Mouse (Mus musculus) c-Kit-positive CD71-positive TER-119-positive erythroid progenitor cells, embryonic 14.5 days (primary cell): ENCODE results near the gene Mindy4.
A peak's percentile ranks its signal among the peaks of the same experiment; 100 is the strongest.

Experiments used
- DNase-seq: peaks from one replicate; pipeline ENCODE4 v3.0.0-alpha.2; 2013; ENCODE audit warnings: low spot score

Gene Mindy4

GRCm38 (mm10) chr6:55310179-55310578 is 107.0 kb downstream of the Mindy4 start:
- no peak for DNase-seq

DNA sequence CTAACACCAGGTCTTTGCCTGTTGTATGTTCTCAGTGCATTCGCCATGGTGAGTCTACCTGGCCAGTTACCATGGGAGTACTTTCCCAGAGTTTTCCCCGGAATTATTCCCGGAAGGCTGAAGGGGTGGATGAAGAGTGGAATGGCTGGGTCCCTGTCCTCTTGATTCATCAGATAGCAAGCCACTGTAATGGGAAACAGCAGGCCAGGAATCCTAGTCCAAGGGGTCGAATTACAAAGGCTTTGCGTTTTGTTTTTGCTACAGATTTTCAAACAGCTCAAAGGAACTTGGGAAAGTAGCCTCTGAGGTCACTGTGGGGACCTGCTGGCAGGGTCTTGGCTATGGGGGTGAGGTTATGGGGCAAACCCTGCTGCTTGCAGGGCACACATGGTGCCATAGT is 108.8 kb downstream of the Mindy4 start:
- no peak for DNase-seq

DNA sequence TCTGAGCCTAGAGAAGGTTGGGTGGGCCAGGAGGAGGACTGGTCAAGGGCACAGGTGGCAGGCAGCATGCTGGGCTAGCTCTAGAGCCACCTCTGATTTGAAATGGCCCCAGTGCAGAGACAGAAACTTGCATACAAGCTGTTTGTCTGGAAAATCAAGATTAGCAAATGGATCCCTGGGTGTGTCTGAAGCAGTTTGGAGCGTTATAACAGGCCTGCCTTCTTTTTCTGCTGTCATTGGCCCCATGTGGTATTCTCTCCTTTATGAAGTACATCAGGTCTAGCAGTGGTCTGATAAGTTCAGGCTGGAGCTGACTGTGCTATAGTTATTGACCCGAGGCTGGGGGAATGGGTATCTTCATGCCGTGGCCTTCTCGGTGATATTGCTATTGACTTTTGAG is 110.7 kb downstream of the Mindy4 start:
- peak; percentile 40 for DNase-seq

GRCm38 (mm10) chr6:55314628-55315027 is 111.4 kb downstream of the Mindy4 start:
- no peak for DNase-seq

- no peak for DNase-seq
Measured at GRCm38 (mm10) chr6:55318597-55318996, 115.4 kb downstream of the Mindy4 start.

DNA sequence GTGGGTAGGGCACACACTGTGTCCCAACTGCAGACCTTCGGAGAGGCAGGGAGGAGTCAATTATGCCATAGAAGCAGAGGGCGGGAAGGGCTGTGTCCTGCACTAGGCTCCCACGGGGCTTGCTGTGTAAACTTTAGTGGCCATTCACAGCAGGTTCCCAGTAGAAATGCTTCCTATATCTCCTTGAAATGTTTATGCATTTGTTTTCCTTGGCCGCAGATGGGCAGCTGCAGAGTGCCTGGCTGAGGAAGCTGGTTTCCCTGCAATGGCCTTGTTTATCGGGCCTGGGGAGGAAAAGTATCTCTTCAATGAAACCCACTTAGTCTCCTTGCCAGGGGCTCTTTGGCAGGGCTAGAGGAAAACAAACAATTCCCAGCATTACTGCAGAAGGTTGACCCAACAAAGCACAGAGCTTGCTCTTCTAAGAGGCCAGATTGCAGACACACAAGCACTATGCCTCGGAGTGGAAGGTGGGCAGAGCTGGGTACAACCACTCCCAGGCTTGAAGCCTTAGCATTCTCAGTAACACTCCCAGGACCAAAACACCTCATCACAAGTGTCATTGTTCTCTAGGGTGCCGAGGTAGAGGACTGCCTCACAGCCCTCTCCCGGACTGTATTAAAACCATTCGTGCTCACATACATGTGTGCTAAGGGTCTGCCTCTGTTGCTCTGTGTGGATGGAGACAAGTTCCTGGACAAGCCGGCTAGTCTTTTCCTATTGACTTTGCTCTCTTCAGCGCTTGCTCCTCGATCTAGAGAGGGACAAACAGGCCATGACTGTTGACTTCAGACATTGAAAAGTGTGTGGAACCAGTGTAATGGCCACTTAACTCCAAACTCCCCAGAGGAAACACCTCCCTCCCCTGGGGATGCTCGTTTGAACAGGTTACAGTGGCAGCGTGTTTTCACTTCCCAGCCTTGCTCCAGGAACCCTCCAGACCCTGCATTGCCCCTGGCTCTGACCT is 116.7 kb downstream of the Mindy4 start:
- DNase-seq, result no peak

DNA sequence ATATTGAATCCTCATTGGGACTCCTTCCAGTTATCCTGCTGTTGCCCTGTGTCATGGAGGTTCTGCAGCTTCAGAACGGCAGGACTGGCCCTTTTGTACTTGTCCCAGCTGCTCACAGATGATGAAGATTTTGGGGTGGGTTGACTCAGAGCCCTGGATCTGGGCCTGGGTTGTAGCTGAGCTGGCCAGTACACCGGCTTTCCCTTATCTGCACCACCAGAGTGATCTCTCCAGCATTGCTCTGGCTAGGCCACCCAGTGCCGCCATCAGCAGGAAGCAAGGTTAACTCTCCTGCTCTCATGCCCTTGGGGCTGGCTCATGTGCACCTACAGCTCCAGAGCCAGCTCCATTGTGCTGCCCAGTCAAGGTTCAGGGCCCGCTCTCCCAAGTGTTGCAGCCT is 117.7 kb downstream of the Mindy4 start:
- no peak for DNase-seq

DNA sequence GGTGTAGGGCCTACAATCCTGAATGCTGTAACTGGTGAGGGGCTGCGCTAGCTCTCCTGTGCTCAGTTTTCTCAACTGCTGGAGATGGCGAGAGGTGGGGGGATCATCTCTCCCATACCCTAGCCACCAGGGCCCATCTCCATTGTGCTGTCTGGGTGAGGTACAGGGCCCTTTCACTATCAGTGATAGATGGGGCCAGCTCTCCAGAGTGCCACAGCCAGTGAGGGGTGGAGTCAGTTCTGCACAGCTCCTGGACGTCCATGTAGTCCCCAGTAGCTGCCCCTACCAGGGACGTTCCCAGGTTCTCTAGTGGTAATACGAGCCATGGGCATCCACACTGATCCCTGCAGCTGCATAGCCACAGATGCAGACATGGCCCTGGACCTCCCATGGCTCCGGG is 118.3 kb downstream of the Mindy4 start:
- DNase-seq, result no peak

GRCm38 (mm10) chr6:55322980-55323379 is 119.8 kb downstream of the Mindy4 start:
- no peak for DNase-seq

DNA sequence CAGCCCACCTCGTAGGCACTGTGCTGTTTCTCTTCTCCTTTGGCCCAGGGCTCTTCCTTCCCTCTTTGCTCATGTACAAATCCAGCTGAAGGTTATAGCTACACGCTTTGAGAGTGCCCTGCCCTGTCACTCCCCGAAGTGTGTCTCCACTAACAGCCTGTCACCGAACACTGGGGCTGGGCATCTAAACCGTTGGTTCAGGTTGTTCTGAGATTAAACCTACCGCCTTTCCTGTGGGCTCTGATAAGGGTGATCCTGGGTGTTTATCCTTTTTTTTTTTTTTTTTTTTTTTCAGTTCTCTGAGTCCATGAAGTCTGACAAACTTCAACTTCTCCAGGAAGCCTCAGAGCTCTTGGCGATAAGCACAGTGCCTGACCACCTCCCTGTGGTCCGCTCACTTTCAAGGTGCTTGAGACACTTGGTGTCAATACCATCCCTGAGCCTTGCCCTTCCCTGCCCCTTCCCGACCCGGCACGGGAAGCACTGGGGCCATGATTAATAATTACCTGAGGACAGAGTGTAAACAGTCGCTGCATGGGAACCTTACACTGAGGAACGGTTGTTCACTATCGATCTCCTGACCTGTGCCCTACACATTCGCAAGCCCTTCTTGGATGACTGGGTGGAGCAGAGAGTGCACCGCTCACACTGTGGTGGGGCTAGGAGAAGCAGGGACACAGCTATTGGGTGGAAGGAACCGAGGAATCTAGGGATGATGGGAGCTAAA is 120.9 kb downstream of the Mindy4 start:
- peak; percentile 87 for DNase-seq

- no peak for DNase-seq
Measured at GRCm38 (mm10) chr6:55324785-55325184, 121.6 kb downstream of the Mindy4 start.

GRCm38 (mm10) chr6:55326299-55326698 is 123.1 kb downstream of the Mindy4 start:
- DNase-seq, result no peak

DNA sequence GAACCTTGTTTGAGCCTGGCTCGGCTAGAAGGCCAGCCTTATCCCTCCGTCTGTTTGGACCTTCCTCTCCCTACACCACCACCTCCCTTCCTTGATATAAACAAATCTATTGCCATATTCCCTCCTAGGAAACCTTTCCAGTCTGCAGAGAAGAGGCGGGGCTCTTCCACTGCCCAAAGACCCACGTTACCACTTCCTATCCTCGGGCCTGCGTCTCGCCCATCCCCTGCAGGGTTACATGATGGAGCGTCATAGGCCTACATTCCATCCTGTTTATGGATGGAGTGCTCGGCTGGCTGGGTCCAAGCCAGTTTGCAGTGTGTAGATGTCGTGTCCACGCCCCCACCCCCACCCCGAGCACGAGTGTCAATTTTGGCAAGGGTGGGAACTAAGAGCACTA is 124.1 kb downstream of the Mindy4 start:
- no peak for DNase-seq

DNA sequence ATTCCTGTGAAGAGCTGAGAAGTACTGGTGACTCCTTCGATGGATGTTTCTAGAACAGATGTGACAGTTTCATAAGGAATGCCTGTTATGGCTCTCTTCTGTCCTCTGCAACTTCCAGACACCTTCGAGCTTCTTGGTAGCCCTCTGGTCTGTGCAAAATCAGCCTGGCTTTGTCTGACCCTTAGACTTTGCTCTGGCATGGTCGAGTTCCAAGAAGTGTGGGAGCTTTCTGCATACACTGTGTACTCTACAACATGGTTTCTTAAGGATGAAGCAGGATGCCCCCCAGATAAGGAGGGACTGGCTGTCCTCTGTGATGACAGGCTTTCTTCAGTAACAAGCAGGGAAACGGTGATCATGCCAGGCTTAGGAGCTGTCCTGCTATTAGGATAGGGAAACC is 125.0 kb downstream of the Mindy4 start:
- DNase-seq, result no peak

DNA sequence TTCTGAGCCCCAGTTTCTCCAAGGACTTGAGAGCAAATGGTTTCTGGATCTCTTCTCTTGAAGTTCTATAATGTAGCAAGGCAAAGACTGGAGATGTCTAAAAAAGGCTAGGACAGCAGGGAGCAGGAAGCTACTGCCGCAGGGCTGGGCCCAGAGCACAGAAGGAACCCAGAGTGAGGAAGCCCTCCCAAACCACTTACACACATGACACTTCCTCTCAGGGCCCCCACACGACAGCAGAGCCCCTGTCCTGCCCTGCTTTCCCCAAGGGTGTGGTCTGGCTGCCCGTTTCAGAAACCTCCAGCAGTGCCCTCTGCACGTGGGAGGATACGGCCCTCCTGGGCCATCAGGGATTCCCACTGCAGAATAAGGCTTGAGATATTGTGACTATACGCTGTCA is 128.1 kb downstream of the Mindy4 start:
- DNase-seq, result no peak

DNA sequence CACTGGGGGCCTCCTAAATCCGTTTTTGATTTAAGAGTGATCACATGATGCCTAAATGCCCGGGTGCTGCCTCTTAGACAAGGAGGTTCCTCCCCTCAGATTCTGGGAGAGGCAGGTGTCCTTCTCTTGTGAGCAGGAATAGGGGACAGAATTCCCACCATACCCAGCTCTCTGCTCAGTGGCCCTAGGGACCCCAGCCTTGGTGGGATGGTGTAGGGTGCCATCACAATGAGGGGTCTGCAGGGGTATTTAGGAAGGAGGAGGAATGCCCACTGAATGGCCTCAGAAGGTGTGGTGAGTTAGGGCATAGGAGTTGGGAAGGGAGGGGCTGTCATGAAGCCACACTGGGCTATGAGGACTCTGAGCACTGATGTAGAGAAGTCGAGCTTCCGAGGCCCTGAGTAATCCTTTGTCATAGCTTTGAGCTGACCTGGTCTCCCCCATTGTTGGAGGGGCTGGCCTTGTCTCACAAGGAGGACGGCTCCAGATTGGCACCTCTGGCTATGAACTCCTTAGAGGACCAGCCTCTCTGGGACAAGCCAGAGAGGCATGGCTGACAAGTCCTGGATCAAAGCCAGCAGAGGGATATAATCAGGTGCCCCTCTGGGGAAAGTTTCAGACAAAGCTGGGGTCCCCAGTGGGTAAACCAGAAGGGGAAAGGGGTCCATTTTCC is 129.1 kb downstream of the Mindy4 start:
- DNase-seq, result no peak

DNA sequence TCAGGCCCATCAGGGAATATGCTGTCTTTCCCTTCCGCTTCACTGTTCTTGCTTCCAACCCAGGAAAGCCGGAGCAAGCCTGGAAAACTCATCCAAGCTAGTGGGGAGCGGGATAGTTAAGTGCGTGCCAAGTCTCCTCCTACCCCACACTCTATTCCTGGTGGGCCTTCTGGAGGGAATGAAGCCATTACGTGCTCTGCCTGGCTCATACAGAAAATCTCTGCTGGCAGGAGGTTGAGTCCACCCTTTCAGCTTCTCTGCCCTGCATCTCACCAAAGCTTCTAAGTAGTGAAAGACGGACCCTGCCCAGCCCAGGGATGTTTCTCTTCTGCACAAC is 129.6 kb downstream of the Mindy4 start:
- no peak for DNase-seq

DNA sequence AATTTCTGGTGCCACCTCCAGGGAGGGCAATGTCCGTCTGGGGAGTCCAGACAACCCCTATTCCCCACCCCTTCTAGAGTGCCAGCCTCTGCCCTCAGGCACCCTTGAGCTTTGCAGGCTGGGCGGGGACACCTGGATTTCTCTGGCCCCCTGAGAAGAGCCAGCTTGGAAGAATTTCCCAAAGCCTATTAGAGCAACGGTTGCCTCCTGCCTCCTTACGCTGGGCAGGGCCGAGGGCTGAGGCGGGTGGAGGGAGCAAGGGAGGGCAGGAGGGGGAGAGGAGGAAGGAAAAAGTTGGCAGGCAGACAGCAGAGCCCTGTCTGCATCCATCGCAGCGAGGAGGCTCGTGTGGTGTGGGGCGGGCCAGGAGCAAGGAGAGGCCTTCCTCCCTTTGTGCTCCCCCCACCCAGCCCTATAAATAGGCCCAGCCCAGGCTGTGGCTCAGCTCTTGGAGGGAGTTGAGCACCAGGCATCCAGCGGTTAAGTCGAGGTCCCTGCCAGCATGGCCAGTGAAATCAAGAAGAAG is 132.9 kb downstream of the Mindy4 start, which contains the start of gene Aqp1:
Gene Aqp1 (plus strand): TSS at position 444 of the 526 bp plus-strand sequence.
- DNase-seq, result no peak

DNA sequence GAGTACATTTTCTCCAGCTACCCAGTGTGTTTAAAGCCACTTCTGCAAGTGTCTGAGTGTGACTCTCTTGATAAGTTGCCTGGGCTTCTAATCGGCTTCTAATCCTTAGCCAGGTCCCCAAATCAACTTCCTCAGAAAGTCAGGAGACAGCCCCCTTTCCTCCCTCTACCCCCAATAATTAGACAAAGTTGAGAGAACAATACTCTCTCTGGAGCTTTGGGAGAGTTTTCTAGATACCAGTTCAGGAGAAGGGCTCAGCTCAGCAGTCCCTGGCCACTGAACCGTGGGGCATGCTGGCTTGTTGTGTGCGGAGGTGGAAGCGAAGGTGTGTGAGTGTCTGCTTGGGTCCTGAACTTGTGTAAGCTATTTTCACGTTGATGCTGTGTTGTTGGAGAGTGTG is 134.1 kb downstream of the Mindy4 start:
- no peak for DNase-seq

DNA sequence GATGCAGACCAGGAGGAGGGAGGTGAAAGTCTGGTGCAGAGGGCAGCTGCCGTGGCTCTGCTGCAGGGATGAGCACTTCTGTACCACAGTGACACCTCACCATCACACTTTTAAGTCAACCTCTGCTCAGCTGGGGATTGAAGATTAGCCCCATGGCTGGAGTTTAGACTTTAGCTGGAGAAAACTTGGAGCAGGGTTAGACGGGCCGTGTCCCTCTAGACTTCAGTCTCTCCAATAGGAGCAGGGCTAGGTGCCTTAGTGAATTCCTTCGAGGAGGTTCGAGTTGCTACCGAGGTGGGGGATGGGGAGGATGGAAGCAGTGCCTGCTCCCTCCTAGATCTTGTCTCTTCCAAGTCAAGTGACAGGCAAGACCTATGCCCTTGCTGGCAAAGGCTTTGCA is 134.9 kb downstream of the Mindy4 start:
- DNase-seq, result no peak

DNA sequence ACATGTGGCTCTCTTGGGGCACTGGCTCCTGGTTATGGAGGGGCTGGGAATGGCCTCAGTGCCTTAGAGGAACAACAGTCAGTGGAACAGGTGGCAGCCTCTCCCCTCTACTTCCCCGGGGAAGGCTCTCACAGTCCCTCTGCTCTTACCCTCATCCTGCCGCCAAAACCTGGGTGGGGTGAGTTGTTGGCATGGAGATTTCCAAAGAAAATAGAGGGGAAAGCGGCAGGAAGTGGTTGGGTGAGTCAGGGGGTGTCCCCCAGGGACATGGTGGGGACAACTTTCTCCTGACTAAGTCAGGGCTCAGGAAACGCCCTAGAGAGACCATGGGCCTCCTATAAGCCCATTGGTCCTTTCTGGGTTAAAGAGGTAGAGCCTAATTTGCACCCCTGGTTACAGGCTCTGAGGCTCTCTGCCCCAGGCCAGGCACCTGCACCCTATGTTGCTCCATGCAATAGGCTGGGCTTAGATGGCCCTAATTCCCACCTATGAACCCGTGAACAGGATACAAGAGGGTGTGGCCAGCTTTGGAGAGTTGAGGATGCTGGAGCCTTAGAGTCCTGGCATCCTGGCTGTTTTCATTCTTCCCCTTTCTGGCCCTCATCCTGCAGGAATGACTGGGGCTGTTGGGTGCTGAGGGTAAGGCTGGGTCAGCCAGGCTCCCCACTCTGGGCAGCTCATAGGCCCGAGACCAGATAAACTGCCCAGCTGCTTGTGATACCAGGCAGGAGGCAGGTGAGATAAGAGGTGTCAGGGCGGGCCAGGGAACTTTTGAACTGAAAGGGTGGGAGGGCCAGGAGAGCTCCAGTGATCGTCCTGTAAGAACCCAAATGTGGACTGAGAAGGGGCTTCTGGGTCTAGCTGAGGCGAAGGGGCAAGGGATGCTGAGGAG is 136.0 kb downstream of the Mindy4 start:
- DNase-seq, result peak; percentile 81
